Mouse (Mus musculus) layer of hippocampus, postnatal 14 days (tissue): ENCODE results near the gene 9130023H24Rik. TPM values are rescaled to one million over a fixed set of nuclear protein-coding genes. Genes with fewer than 3 reads are reported as not detected.
A peak's percentile ranks its signal among the peaks of the same experiment; 100 is the strongest.

Experiments used
- DNase-seq, 2 experiments: peaks; one replicate each; pipeline ENCODE4 v3.0.0; 2021 to 2022; ENCODE audit warnings: low spot score in 2 of 2, mixed read lengths in 1 of 2
- long read RNA-seq, 2 experiments: library from polyadenylated mRNA; stranded (forward); transcript quantifications; one replicate each; pipeline ENCODE4 v2.0.0; 2021
- total RNA-seq, 2 experiments: library from RNA; stranded (reverse); gene quantifications; 2 replicates each; pipeline ENCODE4 v1.2.3; 2021

Gene 9130023H24Rik
- total RNA-seq, result 1 to 10 TPM; 3.6 to 4.1 TPM
- long read RNA-seq, experiment 1, partial matches to known transcripts, result 0 of 3 reads
- long read RNA-seq, experiment 1, other reads (novel, unspliced or antisense), result 0 of 3 reads
- long read RNA-seq, experiment 2, partial matches to known transcripts, result 0 of 3 reads
- long read RNA-seq, experiment 2, other reads (novel, unspliced or antisense), result 0 of 3 reads

GRCm38 (mm10) chr7:128237927-128238778 lies at the start of gene 9130023H24Rik:
TSS of gene 9130023H24Rik (minus strand) at chr7:128238031.
- DNase-seq, result peak; percentile 99 to 100

- DNase-seq, result no peak
Observed at GRCm38 (mm10) chr7:128285060-128285459, 47.2 kb upstream of the 9130023H24Rik start.

- no peak for DNase-seq
Observed at GRCm38 (mm10) chr7:128284047-128284446, 46.2 kb upstream of the 9130023H24Rik start.

DNA sequence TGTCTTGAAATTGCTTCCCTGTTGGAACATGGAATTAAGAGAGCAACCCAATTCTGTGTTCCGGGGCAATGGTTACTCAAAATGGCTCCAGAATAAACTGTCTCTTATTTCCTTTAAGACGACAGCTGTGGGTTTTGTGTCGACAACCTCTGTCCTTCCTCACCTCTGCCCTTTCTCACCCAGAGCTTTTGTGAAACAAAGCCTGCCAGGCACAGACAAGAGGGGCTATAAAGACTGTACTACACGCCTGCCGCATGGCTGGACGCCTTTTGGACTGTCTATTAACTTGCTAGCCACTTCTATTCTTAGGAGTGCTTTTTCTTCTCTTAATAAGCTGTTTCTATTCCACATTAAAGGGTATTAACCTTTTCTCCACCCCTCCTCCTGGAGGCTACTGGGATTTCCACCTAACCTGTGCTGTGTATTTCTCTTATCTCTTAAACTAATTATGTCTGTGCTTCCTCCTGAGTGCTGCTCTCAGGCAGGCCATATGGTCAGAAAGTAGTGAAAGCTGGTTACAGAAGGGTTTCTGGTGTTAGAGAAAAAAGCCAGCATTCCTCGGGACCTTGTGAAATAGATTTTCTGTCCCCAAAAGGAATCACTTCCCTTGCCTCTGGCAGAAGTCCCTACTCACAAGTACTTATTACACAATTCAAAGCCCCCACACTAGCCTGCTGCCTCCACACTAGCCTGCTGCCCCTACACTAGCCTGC lies 44.9 kb upstream of the 9130023H24Rik start:
- DNase-seq, result no peak

- no peak for DNase-seq
Observed at GRCm38 (mm10) chr7:128281765-128282164, 43.9 kb upstream of the 9130023H24Rik start.

DNA sequence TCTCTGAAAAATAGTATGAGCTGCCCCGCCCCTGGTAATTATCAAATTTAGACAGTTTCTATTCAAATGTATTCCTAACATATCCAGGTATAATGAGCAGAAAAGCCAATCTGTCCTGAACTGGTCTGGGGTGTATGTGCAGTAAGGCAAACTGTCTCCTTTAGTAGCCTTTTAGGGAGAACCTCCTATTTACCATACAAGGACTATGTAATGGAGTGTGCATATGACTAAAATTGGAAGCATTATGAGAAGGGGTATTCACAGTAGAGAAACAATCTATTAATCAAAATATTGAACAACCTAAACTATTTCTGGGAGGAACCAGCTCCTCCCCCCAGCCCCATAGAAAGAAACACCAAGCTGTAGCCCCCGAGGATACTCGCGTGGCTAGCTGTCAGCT lies 41.9 kb upstream of the 9130023H24Rik start:
- DNase-seq, result no peak

- DNase-seq, result no peak
Observed at GRCm38 (mm10) chr7:128276051-128276450, 38.2 kb upstream of the 9130023H24Rik start.

GRCm38 (mm10) chr7:128271496-128271895 lies 33.7 kb upstream of the 9130023H24Rik start:
- no peak for DNase-seq

DNA sequence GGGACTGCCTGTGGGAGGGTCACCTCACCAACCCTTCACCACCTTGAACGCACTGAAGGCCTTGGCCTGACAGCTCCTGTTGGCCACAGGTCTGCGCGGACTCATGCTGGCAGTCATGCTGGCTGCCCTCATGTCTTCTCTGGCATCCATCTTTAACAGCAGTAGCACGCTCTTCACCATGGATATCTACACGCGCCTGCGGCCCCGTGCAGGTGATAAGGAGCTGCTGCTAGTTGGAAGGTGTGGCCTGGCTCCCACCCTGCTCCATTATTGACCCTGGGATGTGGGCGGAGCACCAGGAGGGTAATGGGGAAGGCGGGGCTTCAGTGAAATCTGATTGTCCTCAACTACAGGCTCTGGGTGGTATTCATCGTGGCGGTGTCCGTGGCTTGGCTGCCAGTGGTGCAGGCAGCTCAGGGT lies 32.6 kb upstream of the 9130023H24Rik start:
- no peak for DNase-seq

DNA sequence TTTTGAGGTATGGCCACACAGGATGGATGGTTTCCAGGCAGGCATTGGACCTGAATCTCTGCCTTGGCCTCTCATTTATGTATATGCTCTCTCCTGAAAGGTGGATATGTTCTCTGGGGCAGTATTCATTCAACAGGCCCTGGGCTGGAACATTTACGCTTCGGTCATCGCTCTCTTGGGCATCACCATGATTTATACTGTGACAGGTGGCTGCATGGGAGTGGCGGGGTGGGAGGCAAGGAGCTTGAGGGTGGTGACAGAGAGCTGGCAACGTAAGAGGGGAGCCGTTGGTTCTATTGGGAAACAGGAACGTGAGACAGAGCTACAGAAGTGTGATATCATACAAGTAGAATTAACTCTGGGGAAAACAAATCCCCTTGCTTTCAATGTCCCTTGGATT lies 30.0 kb upstream of the 9130023H24Rik start:
- no peak for DNase-seq

DNA sequence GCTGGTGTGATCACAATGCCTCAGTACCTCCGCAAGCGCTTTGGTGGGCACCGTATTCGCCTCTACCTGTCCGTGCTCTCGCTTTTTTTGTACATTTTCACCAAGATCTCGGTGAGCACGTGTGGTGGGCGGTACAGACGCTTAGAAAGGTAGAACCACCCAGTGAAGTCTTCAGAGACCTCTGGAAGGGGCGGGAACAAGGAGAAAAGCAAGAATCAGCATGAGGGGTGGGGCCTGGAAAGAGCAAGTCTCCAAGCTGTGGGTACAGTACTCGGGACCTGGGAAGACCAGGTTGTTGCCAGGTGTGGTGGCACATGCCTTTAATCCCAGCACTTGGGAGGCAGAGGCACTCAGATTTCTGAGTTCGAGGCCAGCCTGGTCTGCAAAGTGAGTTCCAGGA lies 29.6 kb upstream of the 9130023H24Rik start:
- DNase-seq, result no peak

DNA sequence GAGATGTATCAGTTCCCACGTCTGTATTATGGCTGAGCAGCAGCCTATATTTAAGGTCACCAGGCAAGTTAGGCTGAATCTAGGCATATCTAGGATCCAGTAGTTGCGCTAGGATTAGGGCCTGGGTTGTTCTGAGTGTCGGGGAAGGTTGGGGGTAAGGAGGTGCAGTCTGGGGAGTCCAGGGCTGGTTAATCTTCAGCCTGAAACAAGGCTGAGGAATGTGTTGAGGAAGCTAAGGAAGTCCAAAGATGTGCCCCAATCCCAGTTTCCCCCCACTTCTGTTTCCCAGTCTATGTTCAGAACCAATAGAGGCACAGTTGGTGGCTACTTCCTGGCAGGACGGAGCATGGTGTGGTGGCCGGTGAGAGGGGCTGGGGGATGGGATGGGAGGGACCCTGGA lies 28.2 kb upstream of the 9130023H24Rik start:
- DNase-seq, result no peak

DNA sequence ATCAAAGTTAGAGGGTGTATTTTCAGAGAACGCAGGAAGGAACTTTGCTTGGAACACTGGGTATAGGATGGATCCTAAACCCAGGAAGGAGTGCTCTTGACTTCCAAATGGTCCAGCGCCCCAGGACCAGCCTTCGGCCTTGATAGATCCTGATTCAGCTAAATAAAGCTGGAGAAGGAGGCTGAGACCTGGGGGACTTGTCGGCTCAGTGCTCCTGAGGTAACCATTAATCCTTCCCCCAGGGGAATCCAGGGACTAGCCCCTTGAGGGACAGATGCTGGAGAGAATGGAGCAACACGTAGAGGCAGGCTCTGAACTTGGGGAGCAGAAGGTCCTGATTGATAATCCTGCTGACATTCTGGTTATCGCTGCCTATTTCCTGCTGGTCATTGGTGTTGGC lies 27.6 kb upstream of the 9130023H24Rik start, which contains the start of gene Slc5a2:
Gene Slc5a2 (plus strand): TSS at position 247 of the 400 bp plus-strand sequence.
- DNase-seq, result no peak

- DNase-seq, result no peak
Observed at GRCm38 (mm10) chr7:128256783-128257334, 19.0 kb upstream of the 9130023H24Rik start.

DNA sequence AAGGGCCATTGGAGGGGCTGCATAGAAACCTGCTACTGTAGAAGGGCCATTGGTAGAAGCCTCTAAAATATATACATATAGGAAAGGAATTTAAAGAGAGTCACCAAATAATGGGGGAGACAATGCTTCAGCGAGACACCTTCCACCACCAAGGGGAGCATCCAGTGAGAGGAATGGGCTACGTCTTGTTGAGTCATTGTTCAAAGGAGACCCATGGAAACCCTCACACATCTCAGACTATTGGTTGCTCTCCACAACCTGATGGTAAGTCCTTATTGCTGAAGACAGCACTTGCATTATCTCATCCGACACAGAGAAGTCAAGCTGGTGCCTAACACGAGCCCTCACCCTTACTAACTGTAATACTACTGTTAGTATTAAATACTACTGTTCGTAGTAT lies 17.9 kb upstream of the 9130023H24Rik start:
- DNase-seq, result no peak

GRCm38 (mm10) chr7:128254978-128255377 lies 17.1 kb upstream of the 9130023H24Rik start:
- no peak for DNase-seq

DNA sequence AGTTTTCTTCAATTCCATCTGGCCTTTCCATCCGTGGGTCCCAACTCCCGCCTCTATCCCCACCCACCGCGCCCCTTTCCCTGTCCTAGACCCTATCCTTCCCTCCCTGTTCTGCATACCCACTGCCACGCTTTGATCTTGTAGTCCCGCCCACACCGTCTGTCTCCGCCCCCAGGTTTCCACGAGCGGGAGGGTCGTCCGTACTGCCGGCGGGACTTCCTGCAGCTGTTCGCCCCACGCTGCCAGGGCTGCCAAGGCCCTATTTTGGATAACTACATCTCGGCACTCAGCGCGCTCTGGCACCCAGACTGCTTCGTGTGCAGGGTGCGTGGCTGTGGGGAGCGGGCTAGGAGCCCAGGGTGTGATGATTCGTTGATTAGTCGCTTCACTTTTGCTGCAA lies 14.8 kb upstream of the 9130023H24Rik start:
- DNase-seq, result peak; percentile 69 to 75

- no peak for DNase-seq
Observed at GRCm38 (mm10) chr7:128251946-128252345, 14.1 kb upstream of the 9130023H24Rik start.

- DNase-seq, result no peak
Observed at GRCm38 (mm10) chr7:128249998-128250397, 12.2 kb upstream of the 9130023H24Rik start.

GRCm38 (mm10) chr7:128248081-128249042 lies 10.5 kb upstream of the 9130023H24Rik start:
- DNase-seq, result no peak
